Mouse (Mus musculus): ENCODE results near the gene Cyb5b.
"Not testable (repeated sequence)": the region's sequence is repeated elsewhere in the genome, so short reads cannot be mapped to it uniquely, and the experiment has no call there.

Cyb5b gene

GRCm38 (mm10) chr8:107167848-107168247 lies 17.4 kb downstream of the Cyb5b start:
- in situ Hi-C loops (cut with MboI) = no loop called here

- in situ Hi-C loops (cut with MboI) = no loop called here
These were observed 21.7 kb downstream of the Cyb5b start for GRCm38 (mm10) chr8:107172152-107172551.

GRCm38 (mm10) chr8:107172969-107173645 lies 22.7 kb downstream of the Cyb5b start:
- in situ Hi-C loops (cut with MboI) = no loop called here

- in situ Hi-C loops (cut with MboI) = no loop called here
These were observed 30.7 kb downstream of the Cyb5b start for GRCm38 (mm10) chr8:107181122-107181521.

- in situ Hi-C loops (cut with MboI) = no loop called here
These were observed 34.6 kb downstream of the Cyb5b start for GRCm38 (mm10) chr8:107184996-107185395.

- in situ Hi-C loops (cut with MboI) = no loop called here
These were observed 36.4 kb downstream of the Cyb5b start for GRCm38 (mm10) chr8:107186659-107187390.

- in situ Hi-C loops (cut with MboI) = no loop called here
These were observed 37.2 kb downstream of the Cyb5b start for GRCm38 (mm10) chr8:107187631-107188030.

GRCm38 (mm10) chr8:107192631-107193030 lies 42.2 kb downstream of the Cyb5b start:
- in situ Hi-C loops (cut with MboI) = no loop called here

GRCm38 (mm10) chr8:107193331-107193730 lies 42.9 kb downstream of the Cyb5b start:
- in situ Hi-C loops (cut with MboI) = no loop called here

- in situ Hi-C loops (cut with MboI) = no loop called here
These were observed 44.5 kb downstream of the Cyb5b start for GRCm38 (mm10) chr8:107194786-107195451.

- in situ Hi-C loops (cut with MboI) = no loop called here
These were observed 47.7 kb downstream of the Cyb5b start for GRCm38 (mm10) chr8:107197901-107198826.

GRCm38 (mm10) chr8:107205164-107205563 lies 54.7 kb downstream of the Cyb5b start:
- in situ Hi-C loops (cut with MboI) = no loop called here

GRCm38 (mm10) chr8:107205701-107206561 lies 55.5 kb downstream of the Cyb5b start:
- in situ Hi-C loops (cut with MboI) = no loop called here

- in situ Hi-C loops (cut with MboI) = no loop called here
These were observed 56.5 kb downstream of the Cyb5b start for GRCm38 (mm10) chr8:107206782-107207525.

- in situ Hi-C loops (cut with MboI) = no loop called here
These were observed 58.7 kb downstream of the Cyb5b start for GRCm38 (mm10) chr8:107209185-107209584.

GRCm38 (mm10) chr8:107212006-107212405 lies 61.6 kb downstream of the Cyb5b start:
- in situ Hi-C loops (cut with MboI) = no loop called here

- in situ Hi-C loops (cut with MboI) = not testable (repeated sequence)
These were observed 66.8 kb downstream of the Cyb5b start for GRCm38 (mm10) chr8:107217230-107217629.

GRCm38 (mm10) chr8:107218091-107218490 lies 67.7 kb downstream of the Cyb5b start:
- in situ Hi-C loops (cut with MboI) = no loop called here

GRCm38 (mm10) chr8:107219078-107219477 lies 68.6 kb downstream of the Cyb5b start:
- in situ Hi-C loops (cut with MboI) = no loop called here

All from mature B cell (primary cell).